Mouse (Mus musculus) mouse trophoblast stem cell (cell line): ENCODE measurements around the gene Bcl11a.

Experiments
- in situ Hi-C, 2 experiments: fragments of 300-500 bp; cut with MseI, MboI; formaldehyde crosslinking; loops; 2 replicates in 1 of 2; 3 replicates in 1 of 2; pipeline ENCODE4 v1.15.1; 2025

The Bcl11a gene

DNA sequence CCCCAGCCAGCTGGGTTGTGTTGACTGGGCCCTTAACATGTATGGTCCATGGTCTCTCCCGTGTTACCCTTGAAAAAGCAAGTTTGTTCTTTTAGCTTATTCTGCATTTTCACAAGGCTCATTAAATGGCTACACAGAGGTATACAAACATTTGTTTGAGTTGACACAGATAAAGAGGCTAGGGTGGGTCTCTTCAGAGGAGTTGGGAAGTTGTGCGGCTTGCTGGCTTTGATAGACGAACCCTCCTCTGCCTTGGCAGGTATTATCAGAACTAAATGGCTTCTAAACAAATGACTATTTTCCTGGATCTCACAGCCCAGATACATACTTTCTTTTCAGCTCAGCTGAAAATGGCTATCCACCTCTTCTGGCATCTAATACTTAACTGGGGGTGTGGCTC is 70.7 kb downstream of the Bcl11a start:
- in situ Hi-C loops, result no loop called here

- in situ Hi-C loops, result no loop called here
These were observed 71.8 kb downstream of the Bcl11a start for GRCm38 (mm10) chr11:24149462-24150220.

- in situ Hi-C loops, result no loop called here
These were observed 74.4 kb downstream of the Bcl11a start for GRCm38 (mm10) chr11:24152076-24152784.

DNA sequence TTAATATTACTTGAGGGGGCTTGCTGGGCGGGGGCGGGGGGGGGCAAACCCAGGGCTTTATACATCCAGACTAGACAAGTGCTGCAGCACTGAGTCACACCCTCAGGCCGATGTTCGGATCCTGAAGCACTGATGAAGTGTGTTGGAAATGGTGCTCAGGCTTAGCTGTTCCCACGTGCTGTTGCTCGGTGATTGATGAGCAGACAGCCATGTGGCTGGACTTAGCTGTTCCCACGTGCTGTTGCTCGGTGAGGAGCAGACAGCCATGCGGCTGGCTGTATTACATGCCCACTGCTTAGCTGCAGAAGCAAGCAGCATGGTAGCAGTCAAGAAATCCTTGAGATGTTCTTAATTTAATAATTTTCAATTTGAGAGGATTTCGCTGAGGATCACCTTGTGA is 75.2 kb downstream of the Bcl11a start:
- in situ Hi-C loops, result no loop called here

DNA sequence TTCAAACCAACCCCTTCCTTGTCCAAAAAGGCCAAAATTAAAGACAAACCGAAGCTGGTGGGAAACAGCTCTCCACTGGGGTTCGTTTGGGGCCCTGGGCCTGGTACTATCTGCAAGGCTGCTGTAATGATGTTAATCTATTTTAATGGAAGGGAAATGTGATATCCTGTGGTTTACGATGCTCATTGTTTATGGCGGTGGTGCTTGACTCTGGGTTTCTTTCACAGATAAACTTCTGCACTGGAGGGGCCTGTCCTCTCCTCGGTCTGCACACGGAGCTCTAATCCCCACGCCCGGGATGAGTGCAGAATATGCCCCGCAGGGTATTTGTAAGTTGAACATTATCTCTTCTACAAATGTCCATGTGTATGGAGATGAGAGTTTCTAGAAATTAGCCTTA is 80.2 kb downstream of the Bcl11a start:
- in situ Hi-C loops, result no loop called here

- in situ Hi-C loops, result no loop called here
These were observed 81.8 kb downstream of the Bcl11a start for GRCm38 (mm10) chr11:24159656-24160055.

GRCm38 (mm10) chr11:24161458-24161857 is 83.6 kb downstream of the Bcl11a start:
- in situ Hi-C loops, result no loop called here

DNA sequence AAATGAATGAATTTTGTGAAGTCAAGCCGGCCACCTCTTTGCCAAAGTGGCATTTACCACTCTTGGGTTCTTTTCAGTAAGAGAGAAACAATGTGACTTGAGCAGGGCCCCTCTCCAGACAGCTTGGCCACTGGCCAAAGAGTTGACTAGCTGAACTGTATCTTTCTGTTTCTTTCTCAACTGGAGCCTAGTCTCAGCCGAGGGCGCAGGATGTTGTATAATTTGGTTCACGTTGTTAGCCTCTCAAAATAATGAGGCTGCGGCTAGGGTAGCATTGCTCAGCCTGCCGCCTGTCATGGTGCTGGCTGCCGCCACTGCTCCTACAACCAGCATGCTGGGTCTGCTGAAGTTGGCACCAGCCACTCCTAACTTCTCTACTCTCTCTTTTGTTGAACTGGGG is 84.2 kb downstream of the Bcl11a start:
- in situ Hi-C loops, result no loop called here

DNA sequence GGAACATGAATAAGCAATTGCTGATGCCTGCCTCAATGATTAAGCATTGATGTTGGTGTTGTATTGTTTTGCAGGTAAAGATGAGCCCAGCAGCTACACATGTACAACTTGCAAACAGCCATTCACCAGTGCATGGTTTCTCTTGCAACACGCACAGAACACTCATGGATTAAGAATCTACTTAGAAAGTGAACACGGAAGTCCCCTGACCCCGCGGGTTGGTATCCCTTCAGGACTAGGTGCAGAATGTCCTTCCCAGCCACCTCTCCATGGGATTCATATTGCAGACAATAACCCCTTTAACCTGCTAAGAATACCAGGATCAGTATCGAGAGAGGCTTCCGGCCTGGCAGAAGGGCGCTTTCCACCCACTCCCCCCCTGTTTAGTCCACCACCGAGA is 85.2 kb downstream of the Bcl11a start:
- in situ Hi-C loops, result no loop called here

DNA sequence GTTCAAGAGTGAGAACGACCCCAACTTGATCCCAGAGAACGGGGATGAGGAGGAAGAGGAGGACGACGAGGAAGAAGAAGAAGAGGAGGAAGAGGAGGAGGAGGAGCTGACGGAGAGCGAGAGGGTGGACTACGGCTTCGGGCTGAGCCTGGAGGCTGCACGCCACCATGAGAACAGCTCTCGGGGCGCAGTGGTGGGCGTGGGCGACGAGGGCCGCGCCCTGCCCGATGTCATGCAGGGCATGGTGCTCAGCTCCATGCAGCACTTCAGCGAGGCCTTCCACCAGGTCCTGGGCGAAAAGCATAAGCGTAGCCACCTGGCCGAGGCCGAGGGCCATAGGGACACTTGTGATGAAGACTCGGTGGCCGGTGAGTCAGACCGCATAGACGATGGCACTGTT is 86.2 kb downstream of the Bcl11a start:
- in situ Hi-C loops, result no loop called here

GRCm38 (mm10) chr11:24171675-24172285 is 93.9 kb downstream of the Bcl11a start:
- in situ Hi-C loops, result no loop called here

- in situ Hi-C loops, result no loop called here
These were observed 94.7 kb downstream of the Bcl11a start for GRCm38 (mm10) chr11:24172585-24172984.

DNA sequence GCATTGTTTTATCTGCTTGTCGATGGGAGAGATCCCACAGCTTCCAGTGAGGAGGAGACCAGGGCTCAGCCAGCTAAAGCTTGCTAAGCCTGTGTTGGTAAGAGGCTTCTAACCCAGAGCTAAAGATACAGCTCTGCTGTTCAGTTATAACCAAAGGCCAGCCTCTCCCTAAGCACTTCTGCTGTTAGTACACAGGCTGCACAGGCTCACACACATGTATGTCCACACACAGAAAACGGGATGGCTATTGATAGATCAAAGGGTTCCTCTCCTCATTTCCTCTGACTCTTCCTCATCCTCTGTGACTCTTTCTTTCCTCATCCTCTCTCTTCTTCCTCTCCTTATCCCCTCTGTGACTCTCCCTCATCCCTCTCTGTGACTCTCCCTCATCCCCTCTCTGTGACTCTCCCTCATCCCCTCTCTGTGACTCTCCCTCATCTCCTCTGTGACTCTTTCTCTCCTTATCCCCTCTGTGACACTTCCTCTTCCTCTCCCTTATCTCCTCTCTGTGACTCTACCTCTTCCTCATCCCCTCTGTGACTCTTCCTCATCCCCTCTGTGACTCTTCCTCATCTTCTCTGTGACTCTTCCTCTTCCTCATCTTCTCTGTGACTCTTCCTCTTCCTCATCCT is 96.4 kb downstream of the Bcl11a start:
- in situ Hi-C loops, result no loop called here

DNA sequence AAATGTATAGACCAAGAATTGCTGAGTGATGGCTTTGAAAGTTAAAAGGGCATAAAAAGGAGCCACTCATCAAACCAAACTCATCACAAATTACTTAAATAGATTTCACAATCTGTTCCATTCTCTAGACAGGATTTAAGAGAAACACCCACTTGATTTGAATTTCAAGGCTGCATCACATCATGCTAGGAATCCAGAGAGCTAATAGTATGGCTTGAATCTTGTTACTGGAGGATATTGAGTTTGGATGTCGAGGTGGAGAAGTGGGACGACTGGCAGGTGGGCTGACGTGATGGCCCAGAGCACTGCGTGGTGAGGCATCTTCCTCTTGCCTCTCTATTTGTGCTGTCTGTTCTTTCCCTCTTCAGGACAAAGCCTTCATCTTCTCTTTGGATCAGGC is 99.6 kb downstream of the Bcl11a start:
- in situ Hi-C loops, result no loop called here

GRCm38 (mm10) chr11:24178823-24179476 is 101.1 kb downstream of the Bcl11a start:
- in situ Hi-C loops, result no loop called here

GRCm38 (mm10) chr11:24180040-24180439 is 102.2 kb downstream of the Bcl11a start:
- in situ Hi-C loops, result no loop called here

- in situ Hi-C loops, result no loop called here
These were observed 105.6 kb downstream of the Bcl11a start for GRCm38 (mm10) chr11:24183501-24183900.

DNA sequence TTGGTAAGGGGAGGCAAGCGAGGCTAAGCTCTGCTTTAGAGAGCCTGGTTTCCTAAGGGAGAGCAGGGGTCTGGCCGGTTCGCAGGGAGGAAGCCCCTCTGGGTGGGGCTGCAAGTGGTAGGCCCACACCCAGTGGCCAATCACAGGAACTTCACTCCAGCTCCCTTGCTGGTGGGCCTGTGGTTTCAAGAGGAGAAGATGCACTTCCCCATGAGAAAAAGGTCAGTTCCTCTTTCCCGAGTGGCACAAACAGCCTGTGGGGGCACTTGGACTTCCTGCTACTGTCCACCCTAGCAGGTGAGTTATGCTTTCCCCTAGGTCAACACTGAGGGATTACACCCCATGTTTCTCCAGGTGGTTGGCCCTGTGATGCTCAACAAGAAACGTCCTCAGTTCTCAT is 107.1 kb downstream of the Bcl11a start:
- in situ Hi-C loops, result no loop called here

DNA sequence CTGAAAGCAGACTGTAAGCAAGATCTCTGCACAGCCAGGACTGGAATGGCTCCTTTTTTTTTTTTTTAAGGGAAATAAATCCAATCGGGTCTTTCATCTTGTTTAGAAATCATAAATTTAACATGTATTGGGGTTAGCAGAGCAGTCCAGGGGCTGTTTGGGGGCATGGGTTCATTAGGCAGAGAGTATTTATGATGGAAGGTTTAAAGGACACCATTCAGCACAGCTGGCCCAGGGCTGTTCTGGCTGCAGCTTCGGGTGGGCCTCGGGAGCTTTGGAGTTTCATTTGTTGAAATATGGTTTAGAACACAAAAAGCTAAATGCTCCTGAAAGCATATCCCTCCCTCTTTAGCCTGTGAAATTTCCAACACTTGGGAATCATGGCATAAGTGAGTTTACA is 112.6 kb downstream of the Bcl11a start:
- in situ Hi-C loops, result no loop called here

DNA sequence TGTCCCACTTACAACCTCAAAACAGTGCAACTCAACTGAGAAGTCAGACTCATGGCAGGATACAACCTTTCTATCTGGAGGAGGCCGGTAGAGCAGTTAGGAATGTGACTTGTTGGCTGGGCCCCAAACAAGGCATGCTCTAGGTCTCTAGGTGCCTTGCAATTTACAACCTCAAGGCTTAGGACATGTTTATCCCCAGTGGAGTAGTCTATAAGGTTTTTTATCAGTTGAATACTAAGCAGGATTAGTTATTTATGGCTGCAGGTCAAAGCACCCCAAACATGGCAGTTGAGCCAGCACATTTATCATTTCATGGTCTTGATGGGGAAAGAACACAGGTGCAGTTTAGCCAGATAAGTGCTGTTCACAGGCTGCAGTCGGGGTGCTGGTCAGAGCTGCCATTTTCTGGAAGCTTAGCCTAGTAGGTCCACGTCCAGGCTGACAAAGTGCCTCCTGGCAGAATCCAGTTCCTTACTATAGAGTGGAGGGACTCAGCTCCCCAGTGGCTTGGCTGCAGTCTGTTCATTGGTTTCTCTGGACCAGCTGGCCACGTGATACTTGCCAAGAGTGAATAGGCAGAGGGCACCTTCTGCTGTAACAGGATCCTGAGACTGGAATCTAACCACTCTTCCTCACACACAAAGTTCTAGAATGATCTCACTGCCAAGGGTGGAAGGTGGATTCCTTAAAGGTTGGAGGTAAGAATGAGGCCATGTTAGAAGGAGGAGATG is 118.8 kb downstream of the Bcl11a start:
- in situ Hi-C loops, result no loop called here

- in situ Hi-C loops, result no loop called here
These were observed 119.6 kb downstream of the Bcl11a start for GRCm38 (mm10) chr11:24197424-24197823.
